Mouse (Mus musculus): Measurements from ENCODE around the gene Gmeb2.

DNA sequence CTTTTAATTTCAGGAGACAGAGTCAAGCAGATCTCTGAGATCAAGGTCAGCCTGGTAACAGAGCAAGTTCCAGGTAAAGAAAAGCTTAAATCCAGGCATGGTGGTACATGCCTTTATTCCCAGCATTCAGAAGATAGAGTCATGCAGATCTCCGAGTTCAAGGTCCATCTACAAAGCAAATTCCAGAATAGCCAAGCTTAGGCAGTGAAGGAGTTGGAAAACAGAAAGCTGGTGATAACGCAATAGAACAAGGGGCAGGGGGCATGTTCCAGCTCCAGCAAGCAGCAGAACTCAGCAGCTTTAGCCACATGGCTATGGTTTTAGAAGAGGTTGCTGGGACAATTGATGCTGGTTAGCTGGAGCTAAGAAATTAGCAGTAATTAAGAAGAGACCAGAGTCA, 62.8 kb downstream of the Gmeb2 start:
- TF ChIP-seq POLR2A (IDR thresholded peaks at IDR 0.05; ENCODE audit: insufficient read depth, low read depth, low read length) (no peak), CTCF (IDR thresholded peaks at IDR 0.05) (no peak)
